Mouse (Mus musculus) testis, adult 2 months (tissue): ENCODE data around the gene Sp2. TPM values are rescaled to one million over a fixed set of nuclear protein-coding genes. Genes with fewer than 3 reads are reported as not detected.
A peak's percentile ranks its signal among the peaks of the same experiment; 100 is the strongest.

ENCODE experiments used
- H3K27ac ChIP-seq: fragments of 200-500 bp; 2 replicates; pipeline ENCODE4 v1.5.1; 2012; ENCODE audit warnings: low read depth, low read length; ENCODE audit not compliant: control insufficient read depth, insufficient read depth
- H3K27me3 ChIP-seq: fragments of 200-500 bp; 2 replicates; pipeline ENCODE4 v1.6.1; 2012; ENCODE audit warnings: mild to moderate bottlenecking, low read length, moderate library complexity; ENCODE audit not compliant: control insufficient read depth, insufficient read depth
- H3K36me3 ChIP-seq: fragments of 200-500 bp; 2 replicates; pipeline ENCODE4 v1.6.1; 2012; ENCODE audit warnings: mild to moderate bottlenecking, low read length; ENCODE audit not compliant: control insufficient read depth, insufficient read depth
- H3K4me1 ChIP-seq: fragments of 200-500 bp; 2 replicates; pipeline ENCODE4 v1.6.1; 2012; ENCODE audit warnings: low read length; ENCODE audit not compliant: control insufficient read depth, insufficient read depth
- H3K4me3 ChIP-seq: fragments of 200-500 bp; 2 replicates; pipeline ENCODE4 v1.5.1; 2012; ENCODE audit warnings: low read depth, mild to moderate bottlenecking, low read length, moderate library complexity, mixed read lengths; ENCODE audit not compliant: control insufficient read depth
- CTCF ChIP-seq: fragments of 200-500 bp; IDR thresholded peaks from 2 replicates; pipeline ENCODE4 v1.5.1; 2012; ENCODE audit warnings: low read depth, mild to moderate bottlenecking, inconsistent platforms, low read length, moderate library complexity; ENCODE audit not compliant: control insufficient read depth, insufficient read depth, insufficient replicate concordance
- POLR2A ChIP-seq: fragments of 200-500 bp; IDR thresholded peaks from 2 replicates; pipeline ENCODE4 v1.6.1; 2012; ENCODE audit warnings: low read depth, mild to moderate bottlenecking, inconsistent platforms, low read length, moderate library complexity; ENCODE audit not compliant: control insufficient read depth
- polyA plus RNA-seq: library from polyadenylated mRNA; depleted of rRNA; stranded (reverse); fragments of >200 nt; gene quantifications from 2 replicates; pipeline ENCODE4 v1.2.3, GENCODE M21; 2012

Gene Sp2
- polyA plus RNA-seq, 1 experiment: 17.9 TPM

DNA sequence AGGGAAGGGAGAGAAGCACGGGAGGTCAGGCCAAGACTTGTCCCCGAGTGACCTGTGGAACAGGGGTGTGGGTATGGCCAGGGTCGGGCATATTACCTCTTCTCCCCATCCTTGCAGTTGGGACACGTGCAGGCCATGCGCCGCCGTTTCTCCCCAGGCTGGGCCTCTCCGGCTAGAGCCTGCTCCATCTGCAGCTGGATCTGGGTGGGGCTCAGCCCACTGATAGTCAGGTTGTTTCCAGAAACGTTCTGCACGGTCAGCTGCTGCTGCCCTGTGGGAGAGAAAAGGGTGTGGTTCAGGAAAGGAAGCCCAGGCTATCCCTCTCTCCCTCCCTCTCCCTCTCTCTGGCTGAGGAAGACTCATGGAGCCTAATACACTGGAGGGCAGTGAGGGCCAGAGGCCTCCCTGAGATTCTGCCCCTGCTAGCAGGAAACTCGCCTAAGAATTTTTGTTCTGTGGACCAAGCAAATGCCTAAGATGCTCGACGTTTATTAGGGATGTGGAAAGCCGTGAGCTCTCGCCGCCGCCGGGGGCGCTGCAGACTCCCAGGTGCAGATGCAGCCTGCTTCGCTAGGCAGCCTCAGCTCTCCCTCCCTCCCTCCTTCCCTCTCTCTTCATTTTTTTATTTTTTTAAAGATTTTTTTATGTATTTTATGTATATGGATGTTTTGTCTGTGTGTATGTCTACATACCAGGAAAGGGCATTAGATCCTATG lies 26.6 kb downstream of the Sp2 start:
- Histone ChIP-seq H3K4me1 (no peaks in the 10 kb centered on the region; the same call in 1 of the 2 replicates), H3K4me3 (no peak overlapping the region), H3K36me3 (peaks cover 9% of the 10 kb centered on the region), H3K27ac (no peak overlapping the region), H3K27me3 (no peaks in the 10 kb centered on the region)
- no peak for TF ChIP-seq POLR2A
- no peak for TF ChIP-seq CTCF

- TF ChIP-seq CTCF: no peak
- no peak for TF ChIP-seq POLR2A
- H3K27ac ChIP-seq: no peak overlapping the region
- H3K4me1 ChIP-seq: no peaks in the 10 kb centered on the region; the same call in 1 of the 2 replicates
- no peak overlapping the region for H3K4me3 ChIP-seq
- H3K36me3 ChIP-seq: peaks cover 9% of the 10 kb centered on the region
- H3K27me3 ChIP-seq: no peaks in the 10 kb centered on the region
Observed at GRCm38 (mm10) chr11:96955094-96955493, 27.7 kb downstream of the Sp2 start.

DNA sequence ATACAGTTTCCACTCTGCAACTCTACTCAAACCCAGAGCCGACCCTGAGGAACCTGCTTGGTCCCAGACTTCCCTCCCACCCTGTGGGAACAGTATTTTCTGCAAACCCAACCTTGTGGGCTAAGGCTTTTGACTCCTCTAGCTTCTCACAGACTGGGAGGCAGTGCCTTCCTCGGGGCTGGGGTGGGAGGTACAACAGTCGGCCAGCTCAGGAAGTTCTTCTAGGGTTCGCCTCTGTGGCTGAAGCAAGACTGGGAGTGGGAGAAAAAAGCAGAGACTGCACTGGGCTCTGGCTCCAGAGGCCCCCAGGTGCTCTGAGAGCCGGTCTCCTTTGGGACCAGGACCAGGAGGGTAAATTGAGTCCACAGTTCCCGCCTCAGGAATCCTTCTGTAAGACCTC lies 29.9 kb downstream of the Sp2 start:
- TF ChIP-seq CTCF (no peak), POLR2A (no peak)
- Histone ChIP-seq H3K4me1 (no peaks in the 10 kb centered on the region; the same call in 1 of the 2 replicates), H3K27me3 (no peaks in the 10 kb centered on the region), H3K4me3 (no peak overlapping the region), H3K36me3 (peaks cover 9% of the 10 kb centered on the region), H3K27ac (no peak overlapping the region)

DNA sequence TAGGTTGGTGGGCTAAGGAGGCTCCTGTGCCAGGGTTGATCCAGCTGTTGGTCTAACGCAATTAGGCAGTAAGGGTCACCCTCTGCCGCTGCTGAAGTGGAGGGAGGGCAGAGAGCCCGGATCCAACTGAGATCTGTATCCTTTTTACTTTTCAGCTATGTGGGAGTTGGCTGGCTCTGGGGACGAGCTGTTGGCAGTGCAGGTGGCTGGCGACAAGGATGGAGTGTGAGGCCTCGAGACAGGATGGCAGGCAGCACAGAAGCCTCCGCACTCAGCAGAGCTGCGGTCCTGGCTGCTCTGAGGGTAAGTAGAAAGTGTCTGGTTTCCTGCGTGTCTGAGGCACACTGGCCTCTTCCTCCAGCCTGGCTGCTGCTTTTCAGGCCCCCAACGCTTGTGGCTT lies 30.3 kb downstream of the Sp2 start:
- peaks cover 2% of the 10 kb centered on the region for H3K4me1 ChIP-seq
- TF ChIP-seq CTCF (no peak), POLR2A (no peak)
- peaks cover 8% of the 10 kb centered on the region for H3K36me3 ChIP-seq

GRCm38 (mm10) chr11:96950767-96951166 lies 32.0 kb downstream of the Sp2 start:
- no peaks in the 10 kb centered on the region for H3K36me3 ChIP-seq
- peaks cover 4% of the 10 kb centered on the region for H3K4me1 ChIP-seq
- H3K27me3 ChIP-seq: no peaks in the 10 kb centered on the region
- H3K27ac ChIP-seq: no peak overlapping the region
- TF ChIP-seq CTCF (peak; percentile 26; the same call in 1 of the 2 replicates), POLR2A (no peak)
- H3K4me3 ChIP-seq: no peak overlapping the region

More for the DNA sequence above, 30.3 kb downstream of the Sp2 start:
- Histone ChIP-seq H3K4me3 (no peak overlapping the region), H3K27me3 (no peaks in the 10 kb centered on the region), H3K27ac (no peak overlapping the region)

DNA sequence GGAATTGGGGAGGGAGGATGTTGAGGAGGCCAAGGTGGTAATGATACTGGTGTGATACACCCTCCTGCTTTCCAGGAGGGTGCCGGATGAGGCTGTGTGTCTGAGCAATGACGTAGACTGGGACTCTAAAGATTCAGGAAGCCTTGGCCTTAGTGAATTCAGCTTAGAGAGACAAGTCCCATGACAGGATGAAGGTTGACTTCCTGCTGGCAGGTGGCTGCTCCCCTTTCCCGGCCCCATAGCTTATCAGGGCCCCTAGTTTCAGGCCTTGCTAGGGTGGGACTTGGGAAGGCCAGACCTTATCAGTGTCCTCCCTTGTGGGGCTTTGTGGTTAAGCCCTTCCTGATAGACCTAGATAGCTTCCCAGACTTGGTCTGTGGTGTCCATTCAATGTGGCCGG lies 34.9 kb downstream of the Sp2 start:
- peaks cover 20% of the 10 kb centered on the region for H3K4me1 ChIP-seq
- H3K4me3 ChIP-seq: no peak overlapping the region
- TF ChIP-seq POLR2A (no peak), CTCF (no peak)
- no peak overlapping the region for H3K27ac ChIP-seq
- no peaks in the 10 kb centered on the region for H3K36me3 ChIP-seq
- no peaks in the 10 kb centered on the region for H3K27me3 ChIP-seq

GRCm38 (mm10) chr11:96946498-96946897 lies 36.3 kb downstream of the Sp2 start:
- no peak overlapping the region for H3K27ac ChIP-seq
- H3K36me3 ChIP-seq: no peaks in the 10 kb centered on the region
- H3K27me3 ChIP-seq: no peaks in the 10 kb centered on the region
- TF ChIP-seq POLR2A (no peak), CTCF (no peak)
- no peak overlapping the region for H3K4me3 ChIP-seq
- H3K4me1 ChIP-seq: peaks cover 20% of the 10 kb centered on the region
